Mouse (Mus musculus) spleen, adult 2 months (tissue): ENCODE results near the gene Atp6v1e2.
A peak's percentile ranks its signal among the peaks of the same experiment; 100 is the strongest.

Experiments
- CTCF ChIP-seq: fragments of 200-500 bp; IDR thresholded peaks from 2 replicates; pipeline ENCODE4 v1.5.1; 2011; ENCODE audit warnings: mild to moderate bottlenecking, inconsistent platforms; ENCODE audit not compliant: insufficient read depth, insufficient read length, insufficient replicate concordance; ENCODE audit errors: extremely low read depth
- POLR2A ChIP-seq: fragments of 200-500 bp; IDR thresholded peaks from 2 replicates; pipeline ENCODE4 v1.6.1; 2011; ENCODE audit warnings: low read depth, low read length, inconsistent platforms

DNA sequence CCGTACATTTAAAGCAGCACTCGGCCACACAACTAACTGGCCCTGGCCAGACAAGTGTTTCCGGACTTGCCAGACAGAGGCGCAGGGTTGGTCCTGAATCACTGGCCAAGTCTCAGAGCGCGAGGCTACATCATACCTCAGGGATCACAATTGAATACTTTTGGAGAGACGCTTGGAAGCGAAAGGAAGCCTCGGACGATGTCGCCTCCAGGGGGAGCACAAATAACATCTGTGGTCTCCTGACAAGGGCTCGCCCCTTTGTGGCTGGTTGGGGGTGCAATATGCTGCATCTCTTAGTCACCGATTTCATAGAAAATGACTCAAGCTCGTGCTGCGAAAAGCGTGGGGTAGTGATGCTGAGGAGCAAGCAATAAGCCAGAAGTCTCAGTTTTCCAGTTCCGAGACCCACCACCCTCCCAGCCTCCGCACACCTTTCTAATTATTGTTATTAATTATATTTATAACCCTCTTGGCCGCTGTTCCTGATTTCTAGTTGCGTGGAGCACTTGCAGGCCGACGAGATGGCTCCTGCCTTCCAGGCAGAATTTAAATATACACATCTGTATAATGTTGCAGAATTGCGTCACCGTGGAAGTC is 14.7 kb upstream of the Atp6v1e2 start:
- TF ChIP-seq CTCF (peak; percentile 72; the same call in 1 of the 2 replicates), POLR2A (no peak)
